Mouse (Mus musculus): ENCODE results near the gene Lats2. TPM values are rescaled to one million over a fixed set of nuclear protein-coding genes. Genes with fewer than 3 reads are reported as not detected.
A peak's percentile ranks its signal among the peaks of the same experiment; 100 is the strongest.

Lats2 gene
- polyA plus RNA-seq, 1 experiment from 2014 or later, result 33.3 TPM

- H3K36me3 ChIP-seq, result peaks cover 14% of the 10 kb centered on the region
- H3K4me2 ChIP-seq, result peak overlapping the region; percentile 33
- H3K9me3 ChIP-seq (replicated peaks), result no peaks in the 10 kb centered on the region
- ATAC-seq (ENCODE audit: insufficient number of reproducible peaks, low FRiP score), result peak; percentile 76
- H3K27me3 ChIP-seq (replicated peaks), result no peaks in the 10 kb centered on the region
- H3K4me1 ChIP-seq (replicated peaks), result peaks cover 81% of the 10 kb centered on the region
- H3K9ac ChIP-seq, result peak overlapping the region; percentile 21; the same call in 1 of the 2 replicates
- peak overlapping the region; percentile 87 for H3K27ac ChIP-seq (ENCODE audit: poor library complexity, severe bottlenecking)
- H3K4me3 ChIP-seq, result no peak overlapping the region
Observed at GRCm38 (mm10) chr14:57737089-57737488, 21.1 kb downstream of the Lats2 start.

DNA sequence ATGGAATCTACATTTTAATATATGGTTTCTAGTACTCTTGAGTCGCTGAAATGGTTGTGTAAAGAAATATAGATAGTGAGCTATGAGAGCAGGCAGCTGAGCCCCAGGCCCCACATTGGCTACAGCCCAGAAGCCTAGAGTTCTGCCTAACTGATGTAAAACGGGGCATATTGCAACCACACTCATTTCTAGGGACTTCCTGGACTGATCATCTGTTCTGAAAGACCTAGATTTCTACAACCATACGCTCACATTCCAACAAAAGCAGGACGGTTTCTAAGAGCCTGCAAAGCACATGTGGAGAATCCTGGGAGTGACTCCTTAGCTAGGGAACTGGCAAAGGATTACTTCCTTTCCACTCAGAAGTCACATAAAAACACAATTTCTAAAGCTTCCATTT, 22.0 kb downstream of the Lats2 start:
- H3K9me3 ChIP-seq (replicated peaks), result no peaks in the 10 kb centered on the region
- no peaks in the 10 kb centered on the region for H3K27me3 ChIP-seq (replicated peaks)
- peaks cover 14% of the 10 kb centered on the region for H3K36me3 ChIP-seq
- peak overlapping the region; percentile 87 for H3K27ac ChIP-seq (ENCODE audit: poor library complexity, severe bottlenecking)
- ATAC-seq (ENCODE audit: insufficient number of reproducible peaks, low FRiP score), result no peak
- no peak overlapping the region for H3K4me2 ChIP-seq
- peaks cover 77% of the 10 kb centered on the region for H3K4me1 ChIP-seq (replicated peaks)
- H3K4me3 ChIP-seq, result no peak overlapping the region
- 45% methylated on average over 4 of the region's 4 CpGs for WGBS
- H3K9ac ChIP-seq, result no peak overlapping the region

DNA sequence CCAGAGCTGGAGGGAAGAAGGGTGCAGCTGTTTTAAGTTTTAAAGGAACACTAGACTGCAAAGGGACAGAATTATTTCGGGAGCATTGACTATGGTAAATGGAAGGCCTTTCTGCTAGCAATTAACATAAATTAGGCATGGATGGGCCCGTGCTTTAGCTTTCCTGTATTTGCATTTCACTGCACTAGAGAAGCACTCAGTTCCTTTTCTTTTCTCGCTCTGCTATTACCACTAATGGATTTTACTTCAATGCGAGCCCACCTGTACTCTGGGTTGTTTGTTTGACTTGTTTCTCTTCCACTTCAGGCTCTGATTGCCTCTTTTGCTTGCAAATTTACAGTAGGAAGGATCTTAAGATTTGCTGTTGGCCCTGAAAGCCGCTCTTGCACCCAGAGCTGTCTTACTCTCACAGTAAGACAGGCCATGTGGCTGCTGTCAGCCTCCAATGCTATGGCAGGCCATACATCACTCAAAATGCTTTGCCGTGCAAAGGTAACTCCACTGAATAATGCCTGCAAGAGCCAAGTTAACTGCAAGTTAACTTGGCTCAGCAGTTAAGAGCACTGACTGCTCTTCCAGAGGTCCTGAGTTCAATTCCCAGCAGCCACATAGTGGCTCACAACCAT, 25.4 kb downstream of the Lats2 start:
- peaks cover 70% of the 10 kb centered on the region for H3K4me1 ChIP-seq (replicated peaks)
- no peak overlapping the region for H3K4me3 ChIP-seq
- WGBS, result 76% methylated on average over 6 of the region's 6 CpGs
- ATAC-seq (ENCODE audit: insufficient number of reproducible peaks, low FRiP score), result no peak
- H3K4me2 ChIP-seq, result no peak overlapping the region
- no peak overlapping the region for H3K9ac ChIP-seq
- H3K36me3 ChIP-seq, result peaks cover 11% of the 10 kb centered on the region
- no peak overlapping the region for H3K27ac ChIP-seq (ENCODE audit: poor library complexity, severe bottlenecking)
- H3K9me3 ChIP-seq (replicated peaks), result no peaks in the 10 kb centered on the region
- no peaks in the 10 kb centered on the region for H3K27me3 ChIP-seq (replicated peaks)

- 0 out of 2 replicates have a peak, but pooled peaks cover 5% of the 10 kb centered on the region for H3K9me3 ChIP-seq (replicated peaks)
- peaks cover 25% of the 10 kb centered on the region for H3K36me3 ChIP-seq
- peak overlapping the region; percentile 16; the same call in 1 of the 2 replicates for H3K4me2 ChIP-seq
- peaks cover 47% of the 10 kb centered on the region for H3K4me1 ChIP-seq (replicated peaks)
- H3K4me3 ChIP-seq, result no peak overlapping the region
- peak overlapping the region; percentile 74 for H3K27ac ChIP-seq (ENCODE audit: poor library complexity, severe bottlenecking)
- peak; percentile 68 for ATAC-seq (ENCODE audit: insufficient number of reproducible peaks, low FRiP score)
- H3K27me3 ChIP-seq (replicated peaks), result no peaks in the 10 kb centered on the region
- WGBS, result 32% methylated on average over 9 of the region's 9 CpGs
- H3K9ac ChIP-seq, result peak overlapping the region; percentile 4; the same call in 1 of the 2 replicates
Observed at GRCm38 (mm10) chr14:57730527-57730926, 27.7 kb downstream of the Lats2 start.

GRCm38 (mm10) chr14:57729975-57730499, 28.2 kb downstream of the Lats2 start:
- no peaks in the 10 kb centered on the region for H3K27me3 ChIP-seq (replicated peaks)
- 67% methylated on average over 5 of the region's 5 CpGs for WGBS
- no peak; the same call in 1 of the 2 replicates for ATAC-seq (ENCODE audit: insufficient number of reproducible peaks, low FRiP score)
- H3K4me1 ChIP-seq (replicated peaks), result peaks cover 46% of the 10 kb centered on the region
- peak overlapping the region; percentile 74 for H3K27ac ChIP-seq (ENCODE audit: poor library complexity, severe bottlenecking)
- 0 out of 2 replicates have a peak, but pooled peaks cover 5% of the 10 kb centered on the region for H3K9me3 ChIP-seq (replicated peaks)
- peak overlapping the region; percentile 4; the same call in 1 of the 2 replicates for H3K9ac ChIP-seq
- no peak overlapping the region for H3K4me3 ChIP-seq
- H3K36me3 ChIP-seq, result peaks cover 29% of the 10 kb centered on the region
- H3K4me2 ChIP-seq, result peak overlapping the region; percentile 16; the same call in 1 of the 2 replicates

- Histone ChIP-seq H3K4me2 (no peak overlapping the region), H3K36me3 (peaks cover 31% of the 10 kb centered on the region), H3K4me1 (replicated peaks) (peaks cover 44% of the 10 kb centered on the region), H3K27ac (ENCODE audit: poor library complexity, severe bottlenecking) (peak overlapping the region; percentile 74), H3K4me3 (no peak overlapping the region), H3K9ac (no peak overlapping the region), H3K27me3 (replicated peaks) (no peaks in the 10 kb centered on the region), H3K9me3 (replicated peaks) (0 out of 2 replicates have a peak, but pooled peaks cover 5% of the 10 kb centered on the region)
- 60% methylated on average over 8 of the region's 8 CpGs for WGBS
- ATAC-seq (ENCODE audit: insufficient number of reproducible peaks, low FRiP score), result no peak
Observed at GRCm38 (mm10) chr14:57729364-57729763, 28.8 kb downstream of the Lats2 start.

GRCm38 (mm10) chr14:57726172-57726571, 32.0 kb downstream of the Lats2 start:
- ATAC-seq (ENCODE audit: insufficient number of reproducible peaks, low FRiP score), result no peak
- Histone ChIP-seq H3K27ac (ENCODE audit: poor library complexity, severe bottlenecking) (no peak overlapping the region), H3K4me3 (no peak overlapping the region), H3K4me1 (replicated peaks) (peaks cover 40% of the 10 kb centered on the region), H3K9me3 (replicated peaks) (0 out of 2 replicates have a peak, but pooled peaks cover 5% of the 10 kb centered on the region), H3K27me3 (replicated peaks) (no peaks in the 10 kb centered on the region), H3K36me3 (peaks cover 43% of the 10 kb centered on the region), H3K4me2 (no peak overlapping the region), H3K9ac (no peak overlapping the region)
- WGBS, result 70% methylated on average over 8 of the region's 8 CpGs

DNA sequence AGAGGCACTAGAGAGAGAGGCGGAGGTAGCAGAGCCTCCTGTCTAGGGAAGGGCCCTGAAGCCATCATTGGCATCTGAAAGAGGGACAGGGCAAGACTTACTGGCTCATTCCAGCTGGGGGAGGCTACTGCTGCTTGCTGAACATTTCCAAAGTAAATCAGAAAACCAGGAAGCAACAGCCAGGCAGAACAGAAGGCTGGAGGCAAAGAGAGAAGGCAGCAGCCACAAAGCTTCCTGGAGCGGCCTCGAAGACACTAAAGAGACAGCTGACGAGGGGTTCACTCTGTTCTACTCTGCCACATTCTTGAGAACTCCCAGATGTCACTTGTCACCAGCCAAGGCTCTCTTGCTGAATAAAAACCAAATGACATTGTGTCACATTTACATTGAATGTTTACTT, 33.7 kb downstream of the Lats2 start:
- H3K36me3 ChIP-seq, result peaks cover 43% of the 10 kb centered on the region
- 0 out of 2 replicates have a peak, but pooled peaks cover 5% of the 10 kb centered on the region for H3K9me3 ChIP-seq (replicated peaks)
- H3K27me3 ChIP-seq (replicated peaks), result no peaks in the 10 kb centered on the region
- H3K4me2 ChIP-seq, result no peak overlapping the region
- 55% methylated on average over 4 of the region's 4 CpGs for WGBS
- H3K4me1 ChIP-seq (replicated peaks), result peaks cover 23% of the 10 kb centered on the region
- no peak overlapping the region for H3K4me3 ChIP-seq
- peak overlapping the region; percentile 32 for H3K27ac ChIP-seq (ENCODE audit: poor library complexity, severe bottlenecking)
- ATAC-seq (ENCODE audit: insufficient number of reproducible peaks, low FRiP score), result no peak
- no peak overlapping the region for H3K9ac ChIP-seq

GRCm38 (mm10) chr14:57718245-57718644, 39.9 kb downstream of the Lats2 start:
- Histone ChIP-seq H3K4me3 (no peak overlapping the region), H3K36me3 (peaks cover 45% of the 10 kb centered on the region), H3K27me3 (replicated peaks) (no peaks in the 10 kb centered on the region), H3K9me3 (replicated peaks) (no peaks in the 10 kb centered on the region), H3K4me2 (no peak overlapping the region), H3K9ac (no peak overlapping the region), H3K27ac (ENCODE audit: poor library complexity, severe bottlenecking) (no peak overlapping the region), H3K4me1 (replicated peaks) (peaks cover 12% of the 10 kb centered on the region)
- 74% methylated on average over 4 of the region's 4 CpGs for WGBS
- no peak for ATAC-seq (ENCODE audit: insufficient number of reproducible peaks, low FRiP score)

DNA sequence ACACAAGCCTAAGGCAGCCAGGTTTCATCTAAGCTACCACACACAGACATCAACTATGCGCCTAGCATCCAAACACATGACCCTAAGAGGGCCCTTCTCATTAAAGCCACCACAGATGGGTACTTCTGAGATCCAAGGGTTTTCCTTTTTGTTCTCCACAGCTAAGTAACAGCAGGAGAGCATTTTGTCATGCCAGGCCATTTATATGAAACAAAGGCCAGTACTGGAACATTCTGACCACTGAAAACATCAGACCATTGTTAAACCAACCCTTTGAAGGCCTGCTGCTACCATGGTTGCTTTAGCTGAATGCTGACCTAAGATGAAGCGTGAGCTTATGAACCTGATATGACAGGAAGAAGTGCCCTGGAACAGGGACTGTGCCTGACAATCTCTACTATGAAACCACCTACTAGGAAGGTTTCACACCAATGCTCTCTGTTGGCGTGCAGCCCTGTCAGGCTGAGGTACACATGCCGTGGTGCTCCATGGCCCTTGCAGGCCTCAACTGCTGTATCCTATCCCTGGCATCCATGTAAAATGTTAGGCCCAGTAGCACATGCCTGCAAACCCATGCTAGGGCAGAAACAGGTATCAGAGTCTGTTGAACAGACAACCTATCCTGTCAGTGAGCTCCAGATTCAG, 41.5 kb downstream of the Lats2 start:
- Histone ChIP-seq H3K36me3 (peaks cover 38% of the 10 kb centered on the region), H3K27me3 (replicated peaks) (no peaks in the 10 kb centered on the region), H3K4me2 (no peak overlapping the region), H3K9me3 (replicated peaks) (no peaks in the 10 kb centered on the region), H3K9ac (no peak overlapping the region), H3K4me1 (replicated peaks) (peaks cover 16% of the 10 kb centered on the region), H3K27ac (ENCODE audit: poor library complexity, severe bottlenecking) (no peak overlapping the region), H3K4me3 (no peak overlapping the region)
- ATAC-seq (ENCODE audit: insufficient number of reproducible peaks, low FRiP score), result no peak
- 90% methylated on average over 4 of the region's 4 CpGs for WGBS

DNA sequence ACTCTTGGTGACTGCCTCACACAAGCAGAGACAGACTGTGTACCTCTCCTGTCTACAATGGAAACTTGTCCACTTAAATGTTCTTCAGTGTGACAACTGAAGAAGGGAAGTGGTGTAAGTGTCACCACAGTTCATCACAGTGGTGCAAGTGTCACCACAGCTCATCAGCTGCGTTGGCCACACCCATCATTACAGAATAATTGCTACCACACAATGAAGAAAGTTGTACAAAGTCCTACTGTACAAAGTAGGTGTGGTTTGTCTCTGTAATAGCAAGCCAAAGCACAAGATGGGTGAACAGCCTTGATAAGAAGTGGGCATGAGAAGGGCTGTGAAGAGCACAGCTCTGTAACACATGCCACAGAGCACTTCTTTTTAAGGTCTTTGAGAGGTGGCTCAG, 45.3 kb downstream of the Lats2 start:
- WGBS, result 88% methylated on average over 1 of the region's 1 CpGs
- H3K36me3 ChIP-seq, result peaks cover 34% of the 10 kb centered on the region
- peaks cover 32% of the 10 kb centered on the region for H3K4me1 ChIP-seq (replicated peaks)

More for the DNA sequence above, 45.3 kb downstream of the Lats2 start:
- Histone ChIP-seq H3K27ac (ENCODE audit: poor library complexity, severe bottlenecking) (no peak overlapping the region), H3K27me3 (replicated peaks) (no peaks in the 10 kb centered on the region), H3K9ac (no peak overlapping the region), H3K4me3 (no peak overlapping the region), H3K9me3 (replicated peaks) (no peaks in the 10 kb centered on the region), H3K4me2 (no peak overlapping the region)
- ATAC-seq (ENCODE audit: insufficient number of reproducible peaks, low FRiP score), result no peak
